Mouse (Mus musculus) small intestine, adult 2 months (tissue): ENCODE measurements around the gene Mcoln2. TPM values are rescaled to one million over a fixed set of nuclear protein-coding genes. Genes with fewer than 3 reads are reported as not detected.

Experiments
- H3K27ac ChIP-seq: fragments of 200-500 bp; 2 replicates; pipeline ENCODE4 v1.5.1; 2012; ENCODE audit warnings: low read depth, low read length, control low read depth, inconsistent platforms; ENCODE audit not compliant: insufficient read depth
- H3K27me3 ChIP-seq: fragments of 200-500 bp; 2 replicates; pipeline ENCODE4 v1.6.1; 2012; ENCODE audit warnings: mild to moderate bottlenecking, moderate library complexity, low read length, inconsistent platforms; ENCODE audit not compliant: control insufficient read depth, insufficient read depth
- H3K36me3 ChIP-seq: fragments of 200-500 bp; 2 replicates; pipeline ENCODE4 v1.6.1; 2012; ENCODE audit warnings: mild to moderate bottlenecking, low read length, control low read depth, inconsistent platforms; ENCODE audit not compliant: control insufficient read depth, insufficient read depth
- H3K4me1 ChIP-seq: fragments of 200-500 bp; 2 replicates; pipeline ENCODE4 v1.6.1; 2012; ENCODE audit warnings: low read length, inconsistent platforms, mixed read lengths; ENCODE audit not compliant: control insufficient read depth, insufficient read depth, insufficient read length
- H3K4me3 ChIP-seq: fragments of 200-500 bp; 2 replicates; pipeline ENCODE4 v1.5.1; 2012; ENCODE audit warnings: low read depth, mild to moderate bottlenecking, control low read depth, inconsistent platforms, low read length, moderate library complexity
- CTCF ChIP-seq: fragments of 200-500 bp; IDR thresholded peaks from 2 replicates; pipeline ENCODE4 v1.5.1; 2012; ENCODE audit warnings: low read depth, mild to moderate bottlenecking, control low read depth, inconsistent platforms, low read length, moderate library complexity, mixed read lengths; ENCODE audit not compliant: insufficient replicate concordance, insufficient read length; ENCODE audit errors: extremely low read depth
- POLR2A ChIP-seq: fragments of 200-500 bp; IDR thresholded peaks from 2 replicates; pipeline ENCODE4 v1.6.1; 2012; ENCODE audit warnings: low read depth, mild to moderate bottlenecking, control low read depth, inconsistent platforms, low read length, moderate library complexity
- WGBS: fragments of 180-500 bp; shearing (Covaris S2); methylation state at CpG from one replicate; pipeline ENCODE4 v1.1.7; 2018; 5-methylcytosine and 5-hydroxymethylcytosine counted together
- polyA plus RNA-seq: library from polyadenylated mRNA; depleted of rRNA; stranded (reverse); fragments of >200 nt; gene quantifications from 2 replicates; pipeline ENCODE4 v1.2.3, GENCODE M21; 2012; rRNA removed

Gene Mcoln2
- 2.6 and 5.1 TPM in 2 replicates for polyA plus RNA-seq

- H3K4me3 ChIP-seq, result peak within 1 kb of the TSS; percentile 78
- TF ChIP-seq POLR2A (no peak), CTCF (no peak)
- no peaks in the 10 kb centered on the region for H3K36me3 ChIP-seq
- peak within 1 kb of the TSS; percentile 82 for H3K27ac ChIP-seq
- 12% methylated on average over 34 of the region's 34 CpGs for WGBS
- H3K4me1 ChIP-seq, result peaks cover 6% of the 10 kb centered on the region; the same call in 1 of the 2 replicates
- no peaks in the 10 kb centered on the region for H3K27me3 ChIP-seq
These were observed at the start of gene Mcoln2 for GRCm38 (mm10) chr3:146149156-146150057. TSS of gene Mcoln2 (plus strand) at chr3:146149833.

- no peak overlapping the region for H3K4me3 ChIP-seq
These were observed 49.7 kb upstream of the Mcoln2 start for GRCm38 (mm10) chr3:146099925-146100324.

DNA sequence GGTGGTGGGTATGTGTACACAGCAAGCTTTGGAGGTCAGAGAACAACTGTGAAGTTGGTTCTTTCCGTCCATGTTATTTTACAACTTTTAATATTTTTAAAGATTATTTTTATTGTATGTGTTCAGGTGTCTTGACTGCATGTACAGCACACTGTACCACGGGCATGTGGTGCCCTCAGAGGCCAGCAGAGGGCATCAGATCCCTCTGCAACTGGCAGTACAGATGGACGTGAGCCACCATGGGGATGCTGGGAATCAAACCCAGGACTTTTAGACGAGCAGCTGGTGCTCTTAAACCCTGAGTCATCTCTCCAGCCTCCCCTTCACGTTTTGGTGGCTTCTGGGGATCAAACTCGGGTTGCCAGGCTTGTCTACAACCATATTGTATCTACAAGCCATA is 47.6 kb upstream of the Mcoln2 start:
- Histone ChIP-seq H3K27me3 (peaks cover 1% of the 10 kb centered on the region; the same call in 1 of the 2 replicates), H3K4me1 (no peaks in the 10 kb centered on the region), H3K27ac (no peak overlapping the region), H3K36me3 (no peaks in the 10 kb centered on the region), H3K4me3 (no peak overlapping the region)
- TF ChIP-seq POLR2A (no peak), CTCF (peak; percentile 54; the same call in 1 of the 2 replicates)
- WGBS, result 60% methylated on average over 6 of the region's 6 CpGs

More at GRCm38 (mm10) chr3:146099925-146100324, 49.7 kb upstream of the Mcoln2 start:
- Histone ChIP-seq H3K27ac (no peak overlapping the region), H3K4me1 (no peaks in the 10 kb centered on the region), H3K36me3 (no peaks in the 10 kb centered on the region), H3K27me3 (no peaks in the 10 kb centered on the region)
- no peak for TF ChIP-seq CTCF
- no peak for TF ChIP-seq POLR2A

GRCm38 (mm10) chr3:146107116-146107849 is 42.4 kb upstream of the Mcoln2 start:
- Histone ChIP-seq H3K27me3 (peaks cover 10% of the 10 kb centered on the region), H3K27ac (no peak overlapping the region), H3K4me1 (peaks cover 3% of the 10 kb centered on the region; the same call in 1 of the 2 replicates), H3K36me3 (no peaks in the 10 kb centered on the region), H3K4me3 (peak overlapping the region; percentile 54)
- TF ChIP-seq CTCF, result no peak
- no peak for TF ChIP-seq POLR2A
- WGBS, result 4% methylated on average over 18 of the region's 18 CpGs

DNA sequence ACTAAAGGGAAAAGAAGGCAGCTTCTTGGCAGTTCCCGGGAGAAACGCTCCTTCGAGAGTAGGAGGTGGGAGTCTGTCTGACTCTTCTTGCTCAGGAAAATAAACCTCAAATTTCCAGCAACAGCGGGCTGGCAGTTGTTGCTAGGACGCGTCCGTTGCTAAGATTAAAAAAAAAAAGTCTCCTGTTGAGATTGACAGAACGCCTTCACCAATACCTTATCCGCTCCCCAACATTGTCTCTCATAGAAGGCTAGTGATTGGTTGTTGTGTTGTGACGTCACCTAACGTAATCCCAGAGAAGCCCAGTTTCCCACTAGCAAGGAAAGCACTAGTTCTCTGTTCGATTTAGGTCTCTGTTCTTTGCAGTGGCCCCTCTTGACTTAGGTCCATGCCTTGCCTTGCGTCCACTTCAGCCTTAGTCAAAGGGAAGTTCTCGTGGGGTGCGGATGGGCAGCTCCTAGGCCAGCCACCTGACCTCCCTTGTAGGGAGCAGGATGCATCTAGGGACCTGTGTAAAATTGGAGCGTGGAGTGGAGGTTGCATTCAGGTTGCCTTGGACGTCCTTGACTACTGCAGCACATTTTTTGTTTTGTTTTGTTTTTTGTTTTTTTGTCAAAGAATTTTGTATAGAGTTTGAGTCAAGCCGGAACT is 41.6 kb upstream of the Mcoln2 start, which contains the start of gene Wdr63:
TSS of gene Wdr63 (minus strand) at position 210 of the 651 bp plus-strand sequence.
- 15% methylated on average over 18 of the region's 18 CpGs for WGBS
- peaks cover 10% of the 10 kb centered on the region for H3K27me3 ChIP-seq
- peak within 1 kb of the TSS; percentile 54 for H3K4me3 ChIP-seq

GRCm38 (mm10) chr3:146108945-146109344 is 40.7 kb upstream of the Mcoln2 start:
- no peak overlapping the region for H3K27ac ChIP-seq
- peaks cover 3% of the 10 kb centered on the region; the same call in 1 of the 2 replicates for H3K4me1 ChIP-seq
- 50% methylated on average over 2 of the region's 2 CpGs for WGBS
- H3K4me3 ChIP-seq, result no peak overlapping the region
- peaks cover 10% of the 10 kb centered on the region for H3K27me3 ChIP-seq
- H3K36me3 ChIP-seq, result no peaks in the 10 kb centered on the region
- TF ChIP-seq CTCF, result no peak
- no peak for TF ChIP-seq POLR2A

More for the DNA sequence above, 41.6 kb upstream of the Mcoln2 start, which contains the start of gene Wdr63:
- Histone ChIP-seq H3K27ac (no peak within 1 kb of the TSS), H3K36me3 (no peaks in the 10 kb centered on the region), H3K4me1 (peaks cover 3% of the 10 kb centered on the region; the same call in 1 of the 2 replicates)
- TF ChIP-seq POLR2A (no peak), CTCF (no peak)

- TF ChIP-seq CTCF (no peak), POLR2A (no peak)
- Histone ChIP-seq H3K36me3 (no peaks in the 10 kb centered on the region), H3K4me3 (no peak overlapping the region), H3K27ac (no peak overlapping the region), H3K4me1 (peaks cover 3% of the 10 kb centered on the region; the same call in 1 of the 2 replicates), H3K27me3 (peaks cover 10% of the 10 kb centered on the region)
- WGBS, result 55% methylated on average over 2 of the region's 2 CpGs
These were observed 39.3 kb upstream of the Mcoln2 start for GRCm38 (mm10) chr3:146110358-146110757.
